Mouse (Mus musculus) heart, adult 18-20 months (tissue): ENCODE data around the gene Fam98a. TPM values are rescaled to one million over a fixed set of nuclear protein-coding genes. Genes with fewer than 3 reads are reported as not detected.

Source experiments
- DNase-seq, 2 experiments: peaks; one replicate each; pipeline ENCODE4 v3.0.0; 2021 to 2022; ENCODE audit warnings: mixed read lengths in 1 of 2
- total RNA-seq, 2 experiments: library from RNA; stranded (reverse); gene quantifications; 2 replicates each; pipeline ENCODE4 v1.2.3; 2021

The Fam98a gene
- total RNA-seq, 2 experiments from 2014 or later: 36.8 to 48.8 TPM

GRCm38 (mm10) chr17:75522347-75523065 lies 29.2 kb downstream of the Fam98a start:
- peak; percentile 77 to 85 for DNase-seq

- DNase-seq: no peak
Observed at GRCm38 (mm10) chr17:75521236-75521842, 30.4 kb downstream of the Fam98a start.

GRCm38 (mm10) chr17:75519239-75519900 lies 32.4 kb downstream of the Fam98a start:
- DNase-seq: no peak

GRCm38 (mm10) chr17:75518181-75518901 lies 33.4 kb downstream of the Fam98a start:
- DNase-seq: no peak

GRCm38 (mm10) chr17:75516591-75516990 lies 35.2 kb downstream of the Fam98a start:
- no peak for DNase-seq

- DNase-seq: no peak
Observed at GRCm38 (mm10) chr17:75509257-75509656, 42.5 kb downstream of the Fam98a start.

- DNase-seq: no peak
Observed at GRCm38 (mm10) chr17:75506708-75507641, 44.8 kb downstream of the Fam98a start.

GRCm38 (mm10) chr17:75506097-75506675 lies 45.6 kb downstream of the Fam98a start:
- DNase-seq: no peak

GRCm38 (mm10) chr17:75505053-75505452 lies 46.7 kb downstream of the Fam98a start:
- DNase-seq: no peak

- no peak for DNase-seq
Observed at GRCm38 (mm10) chr17:75503031-75503430, 48.7 kb downstream of the Fam98a start.

GRCm38 (mm10) chr17:75498241-75498651 lies 53.5 kb downstream of the Fam98a start:
- DNase-seq: peak; percentile 31 to 41

- DNase-seq: no peak
Observed at GRCm38 (mm10) chr17:75495213-75495612, 56.5 kb downstream of the Fam98a start.

Other genes with a start within 250 kb of the Fam98a start
- gene Rasgrp3, start 116.0 kb downstream of the Fam98a start, total RNA-seq: 10 to 100 TPM; 20.2 to 29.6 TPM